Mouse (Mus musculus): ENCODE results near the gene Nyap1. TPM values are rescaled to one million over a fixed set of nuclear protein-coding genes. Genes with fewer than 3 reads are reported as not detected.

Nyap1 gene
- polyA plus RNA-seq, 1 experiment from 2014 or later, result 1.2 TPM

GRCm38 (mm10) chr5:137757887-137758286 is 16.5 kb upstream of the Nyap1 start:
- 0 out of 2 replicates have a peak, but pooled peaks have one; percentile 18 for ATAC-seq (replicated peaks; ENCODE audit: low FRiP score, low read depth)
- H3K9ac ChIP-seq (ENCODE audit: low read depth, low read length), result no peak overlapping the region
- DNase-seq (ENCODE audit: low spot score), result no peak

DNA sequence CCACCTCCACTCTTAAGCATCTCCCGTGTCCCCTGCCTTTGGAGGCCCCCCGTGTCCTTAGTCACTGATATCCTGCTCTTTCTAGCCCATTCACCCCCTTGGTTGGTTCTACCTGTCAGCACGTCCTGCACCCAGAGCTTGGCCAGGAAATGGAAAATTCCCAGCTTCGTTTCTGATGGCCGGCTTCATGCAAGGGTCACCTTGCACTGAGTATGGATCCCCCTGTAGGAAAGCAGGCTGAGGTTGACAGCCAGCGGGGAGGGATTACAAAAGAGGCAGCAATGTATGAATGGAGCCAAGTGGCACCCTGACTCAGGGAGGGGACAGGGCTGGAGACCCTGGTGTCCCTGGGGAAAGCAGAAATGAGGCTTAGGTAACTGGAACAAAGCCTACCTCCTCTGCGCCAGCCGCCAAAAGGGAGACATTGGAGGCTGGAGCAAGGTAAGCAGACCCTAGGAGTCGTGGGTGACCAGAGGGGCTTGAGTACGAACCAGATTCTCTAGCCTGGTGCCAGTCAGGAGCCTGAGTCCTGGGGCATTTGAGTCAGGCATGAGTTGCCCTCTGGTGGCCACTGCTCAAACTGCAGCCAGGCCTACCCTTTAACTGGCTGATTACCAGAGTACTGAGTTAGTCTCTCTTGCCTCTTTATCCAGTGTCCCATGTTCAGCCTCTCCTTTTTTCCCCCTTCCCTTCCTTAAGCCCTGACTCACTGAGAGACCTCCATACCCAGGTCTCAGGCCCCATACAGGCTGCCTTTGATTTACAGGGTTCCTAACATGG is 15.7 kb upstream of the Nyap1 start:
- Histone ChIP-seq H3K9ac (ENCODE audit: low read depth, low read length) (no peak overlapping the region), H3K27ac (no peak overlapping the region), H3K9me3 (replicated peaks; ENCODE audit: low read length) (no peaks in the 10 kb centered on the region), H3K27me3 (ENCODE audit: insufficient read depth, low read length) (no peaks in the 10 kb centered on the region), H3K4me1 (replicated peaks; ENCODE audit: insufficient read depth, low read length) (no peaks in the 10 kb centered on the region), H3K4me3 (replicated peaks; ENCODE audit: low read depth, low read length) (no peak overlapping the region), H3K4me2 (ENCODE audit: low read length) (no peak overlapping the region), H3K36me3 (ENCODE audit: insufficient read depth, low read length) (peaks cover 29% of the 10 kb centered on the region)
- peak; percentile 86 for DNase-seq (ENCODE audit: low spot score)
- 46% methylated on average over 10 of the region's 10 CpGs for WGBS
- TF ChIP-seq CTCF (IDR thresholded peaks at IDR 0.05; ENCODE audit: low read depth), result peak; percentile 97
- peak; percentile 12; the same call in 1 of the 2 replicates for ATAC-seq (replicated peaks; ENCODE audit: low FRiP score, low read depth)

More at GRCm38 (mm10) chr5:137757887-137758286, 16.5 kb upstream of the Nyap1 start:
- 78% methylated on average over 6 of the region's 6 CpGs for WGBS
- no peak for TF ChIP-seq CTCF (IDR thresholded peaks at IDR 0.05; ENCODE audit: low read depth)
- Histone ChIP-seq H3K4me1 (replicated peaks; ENCODE audit: insufficient read depth, low read length) (no peaks in the 10 kb centered on the region), H3K4me3 (replicated peaks; ENCODE audit: low read depth, low read length) (no peak overlapping the region), H3K27ac (no peak overlapping the region), H3K27me3 (ENCODE audit: insufficient read depth, low read length) (no peaks in the 10 kb centered on the region), H3K4me2 (ENCODE audit: low read length) (no peak overlapping the region), H3K9me3 (replicated peaks; ENCODE audit: low read length) (no peaks in the 10 kb centered on the region), H3K36me3 (ENCODE audit: insufficient read depth, low read length) (peaks cover 29% of the 10 kb centered on the region)

- TF ChIP-seq CTCF (IDR thresholded peaks at IDR 0.05; ENCODE audit: low read depth), result no peak
- no peaks in the 10 kb centered on the region for H3K27me3 ChIP-seq (ENCODE audit: insufficient read depth, low read length)
- no peak overlapping the region for H3K27ac ChIP-seq
- H3K9me3 ChIP-seq (replicated peaks; ENCODE audit: low read length), result no peaks in the 10 kb centered on the region
- WGBS, result 85% methylated on average over 3 of the region's 3 CpGs
- H3K9ac ChIP-seq (ENCODE audit: low read depth, low read length), result no peak overlapping the region
- no peak overlapping the region for H3K4me3 ChIP-seq (replicated peaks; ENCODE audit: low read depth, low read length)
- no peak for DNase-seq (ENCODE audit: low spot score)
- peaks cover 39% of the 10 kb centered on the region for H3K36me3 ChIP-seq (ENCODE audit: insufficient read depth, low read length)
- H3K4me1 ChIP-seq (replicated peaks; ENCODE audit: insufficient read depth, low read length), result no peaks in the 10 kb centered on the region
- no peak for ATAC-seq (replicated peaks; ENCODE audit: low FRiP score, low read depth)
- no peak overlapping the region for H3K4me2 ChIP-seq (ENCODE audit: low read length)
These were observed 14.7 kb upstream of the Nyap1 start for GRCm38 (mm10) chr5:137756106-137756505.

DNA sequence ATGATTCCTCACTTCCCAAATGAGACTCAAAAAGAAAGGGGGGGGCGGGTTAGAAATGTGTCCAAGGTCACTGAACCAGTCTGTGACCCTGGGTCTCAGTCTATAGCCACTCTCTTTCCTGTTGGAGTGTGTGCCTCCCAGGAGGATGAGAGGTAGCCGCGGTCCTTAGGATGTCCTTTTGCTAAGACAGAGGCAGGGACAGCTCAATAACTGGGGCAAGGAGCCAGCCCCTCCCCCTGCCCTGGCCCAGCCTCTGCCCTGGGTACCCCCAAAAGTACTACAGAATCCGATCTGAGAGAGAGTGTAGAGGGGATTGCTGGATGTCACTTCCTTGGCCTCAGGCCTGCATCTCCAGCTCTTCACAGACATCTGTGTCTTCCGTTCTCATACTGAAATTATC is 14.0 kb upstream of the Nyap1 start:
- no peak for TF ChIP-seq CTCF (IDR thresholded peaks at IDR 0.05; ENCODE audit: low read depth)
- ATAC-seq (replicated peaks; ENCODE audit: low FRiP score, low read depth), result no peak
- Histone ChIP-seq H3K27me3 (ENCODE audit: insufficient read depth, low read length) (no peaks in the 10 kb centered on the region), H3K36me3 (ENCODE audit: insufficient read depth, low read length) (peaks cover 39% of the 10 kb centered on the region), H3K9me3 (replicated peaks; ENCODE audit: low read length) (no peaks in the 10 kb centered on the region), H3K4me2 (ENCODE audit: low read length) (no peak overlapping the region), H3K27ac (no peak overlapping the region), H3K9ac (ENCODE audit: low read depth, low read length) (no peak overlapping the region), H3K4me3 (replicated peaks; ENCODE audit: low read depth, low read length) (no peak overlapping the region), H3K4me1 (replicated peaks; ENCODE audit: insufficient read depth, low read length) (no peaks in the 10 kb centered on the region)
- 82% methylated on average over 5 of the region's 5 CpGs for WGBS
- DNase-seq (ENCODE audit: low spot score), result no peak

DNA sequence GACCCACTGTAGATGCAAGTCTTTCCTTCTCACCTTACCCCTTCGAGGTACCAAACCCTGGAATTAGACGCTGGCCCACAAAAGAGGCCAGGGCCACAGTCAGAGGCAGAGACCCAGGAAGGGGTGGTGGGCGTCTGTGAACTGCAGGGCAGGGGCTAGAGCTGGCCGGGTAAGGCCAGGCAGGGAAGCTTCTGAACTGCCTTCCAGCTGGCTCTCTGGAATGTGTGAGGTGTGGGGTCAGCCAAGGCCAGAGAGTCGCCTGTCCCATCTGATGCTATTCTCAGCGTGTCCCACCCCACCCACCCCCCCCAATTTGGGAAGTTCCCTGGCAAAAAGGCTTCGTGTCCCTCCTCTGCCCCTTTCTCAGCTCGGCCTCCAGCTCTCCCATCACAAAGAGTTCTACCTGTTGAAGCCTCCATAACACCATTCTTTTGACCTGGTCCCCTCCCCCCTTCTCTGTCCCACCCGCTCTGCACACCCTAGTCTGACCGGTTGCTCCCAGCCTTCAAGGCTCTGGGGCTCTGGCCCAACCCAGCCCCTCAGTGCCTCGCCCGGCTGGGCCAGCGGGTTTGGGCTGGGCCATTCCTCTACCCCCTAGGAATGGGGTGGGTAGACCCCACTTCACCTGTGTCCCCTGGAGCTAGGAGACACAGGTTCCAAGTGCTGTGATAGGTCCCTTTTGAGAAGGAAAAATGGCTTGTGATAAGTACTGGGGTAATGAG is 11.9 kb upstream of the Nyap1 start:
- Histone ChIP-seq H3K4me3 (replicated peaks; ENCODE audit: low read depth, low read length) (no peak overlapping the region), H3K9ac (ENCODE audit: low read depth, low read length) (no peak overlapping the region), H3K36me3 (ENCODE audit: insufficient read depth, low read length) (peaks cover 29% of the 10 kb centered on the region), H3K4me1 (replicated peaks; ENCODE audit: insufficient read depth, low read length) (peaks cover 10% of the 10 kb centered on the region), H3K27ac (no peak overlapping the region), H3K9me3 (replicated peaks; ENCODE audit: low read length) (no peaks in the 10 kb centered on the region), H3K4me2 (ENCODE audit: low read length) (no peak overlapping the region), H3K27me3 (ENCODE audit: insufficient read depth, low read length) (no peaks in the 10 kb centered on the region)
- DNase-seq (ENCODE audit: low spot score), result no peak
- 76% methylated on average over 13 of the region's 13 CpGs for WGBS
- TF ChIP-seq CTCF (IDR thresholded peaks at IDR 0.05; ENCODE audit: low read depth), result no peak
- ATAC-seq (replicated peaks; ENCODE audit: low FRiP score, low read depth), result no peak

DNA sequence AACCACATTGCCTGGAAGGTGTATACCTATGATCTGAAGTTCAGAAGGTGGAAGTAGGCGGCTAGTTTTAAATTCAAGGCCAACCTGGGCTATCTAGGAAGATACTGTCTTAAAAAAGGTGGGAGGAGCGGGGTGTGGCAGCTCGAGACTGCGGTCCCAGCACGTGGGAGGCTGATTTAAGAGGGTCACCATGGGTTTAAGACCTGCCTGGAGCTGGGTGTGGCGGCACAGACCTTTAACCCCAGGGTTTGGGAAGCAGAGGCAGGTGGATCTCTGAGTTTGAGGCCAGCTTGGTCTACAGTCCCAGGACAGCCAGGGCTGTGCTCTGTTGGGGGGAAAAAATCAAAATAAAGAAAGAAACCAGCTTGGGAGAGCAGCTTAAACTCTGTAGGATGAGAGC is 10.6 kb upstream of the Nyap1 start:
- no peak for TF ChIP-seq CTCF (IDR thresholded peaks at IDR 0.05; ENCODE audit: low read depth)
- WGBS, result 79% methylated on average over 6 of the region's 6 CpGs
- Histone ChIP-seq H3K4me3 (replicated peaks; ENCODE audit: low read depth, low read length) (no peak overlapping the region), H3K4me1 (replicated peaks; ENCODE audit: insufficient read depth, low read length) (peaks cover 13% of the 10 kb centered on the region), H3K9ac (ENCODE audit: low read depth, low read length) (no peak overlapping the region), H3K36me3 (ENCODE audit: insufficient read depth, low read length) (peaks cover 24% of the 10 kb centered on the region), H3K4me2 (ENCODE audit: low read length) (no peak overlapping the region), H3K27ac (no peak overlapping the region), H3K9me3 (replicated peaks; ENCODE audit: low read length) (no peaks in the 10 kb centered on the region), H3K27me3 (ENCODE audit: insufficient read depth, low read length) (no peaks in the 10 kb centered on the region)
- ATAC-seq (replicated peaks; ENCODE audit: low FRiP score, low read depth) (no peak), DNase-seq (ENCODE audit: low spot score) (no peak)

All from kidney, postnatal 0 days (tissue).